Mouse (Mus musculus) heart, adult 2 months (tissue): ENCODE measurements around the gene Hspa1l. TPM values are rescaled to one million over a fixed set of nuclear protein-coding genes. Genes with fewer than 3 reads are reported as not detected.
A peak's percentile ranks its signal among the peaks of the same experiment; 100 is the strongest.

ENCODE experiments used
- DNase-seq, 2 experiments: peaks; one replicate each; pipeline ENCODE4 v3.0.0; 2021
- H3K27ac ChIP-seq: fragments of 200-600 bp; 2 replicates; pipeline ENCODE4 v1.8.1; 2022
- H3K27me3 ChIP-seq: fragments of 200-500 bp; 2 replicates; pipeline ENCODE4 v1.6.1; 2012; ENCODE audit warnings: mild to moderate bottlenecking, low read length, inconsistent platforms, mixed read lengths; ENCODE audit not compliant: control insufficient read depth, insufficient read depth
- H3K36me3 ChIP-seq: fragments of 200-500 bp; 2 replicates; pipeline ENCODE4 v1.6.1; 2012; ENCODE audit warnings: low read length, inconsistent platforms; ENCODE audit not compliant: control insufficient read depth, insufficient read depth
- H3K4me1 ChIP-seq: fragments of 200-500 bp; 2 replicates; pipeline ENCODE4 v1.6.1; 2011; ENCODE audit warnings: low read length; ENCODE audit not compliant: control insufficient read depth, insufficient read depth
- H3K4me3 ChIP-seq: fragments of 200-600 bp; 2 replicates; pipeline ENCODE4 v1.8.1; 2022
- H3K79me2 ChIP-seq: fragments of 200-500 bp; replicated peaks from 2 replicates; pipeline ENCODE4 v1.6.1; 2012; ENCODE audit warnings: mild to moderate bottlenecking, inconsistent platforms, low read length, moderate library complexity, mixed read lengths; ENCODE audit not compliant: control insufficient read depth, insufficient read depth
- H3K9ac ChIP-seq: fragments of 200-500 bp; 2 replicates; pipeline ENCODE4 v1.6.1; 2012; ENCODE audit warnings: low read depth, mild to moderate bottlenecking, control low read depth, inconsistent platforms, low read length, mixed read lengths
- CTCF ChIP-seq: fragments of 200-600 bp; IDR thresholded peaks from 2 replicates; pipeline ENCODE4 v1.8.1; 2022; ENCODE audit warnings: antibody characterized with exemption, mild to moderate bottlenecking, moderate library complexity
- EP300 ChIP-seq: fragments of 200-500 bp; IDR thresholded peaks from 2 replicates; pipeline ENCODE4 v1.6.1; 2011; ENCODE audit warnings: low read depth, low read length, control low read depth; ENCODE audit not compliant: insufficient read depth
- POLR2A ChIP-seq: fragments of 200-500 bp; IDR thresholded peaks from 2 replicates; pipeline ENCODE4 v1.6.1; 2011; ENCODE audit warnings: mild to moderate bottlenecking, low read depth, low read length, control low read depth; ENCODE audit not compliant: insufficient read depth
- WGBS: fragments of 180-500 bp; shearing (Covaris S2); methylation state at CpG from one replicate; pipeline ENCODE4 v1.1.7; 2018; 5-methylcytosine and 5-hydroxymethylcytosine counted together
- intact Hi-C: fragments of 180-260 bp; cut with DNase I; formaldehyde crosslinking; loops from one replicate; pipeline ENCODE4 v1.15.1; 2025
- polyA plus RNA-seq: library from polyadenylated mRNA; depleted of rRNA; stranded (reverse); fragments of >200 nt; gene quantifications from 2 replicates; pipeline ENCODE4 v1.2.3, GENCODE M21; 2012
- total RNA-seq, 2 experiments: library from RNA; stranded (reverse); gene quantifications; 2 replicates each; pipeline ENCODE4 v1.2.3; 2021

Hspa1l gene
- total and polyA plus RNA-seq, 3 experiments, result 3.6 to 10.9 (median 8.3) TPM

- intact Hi-C loops, result no loop called here
These were observed 22.9 kb upstream of the Hspa1l start for GRCm38 (mm10) chr17:34949553-34949969.

GRCm38 (mm10) chr17:34950514-34951455, 21.7 kb upstream of the Hspa1l start:
- WGBS, result 44% methylated on average over 10 of the region's 10 CpGs
- Histone ChIP-seq H3K4me1 (no peaks in the 10 kb centered on the region; the same call in 1 of the 2 replicates), H3K4me3 (no peak overlapping the region; the same call in 1 of the 2 replicates), H3K79me2 (no peaks in the 10 kb centered on the region), H3K27me3 (no peaks in the 10 kb centered on the region), H3K27ac (no peak overlapping the region), H3K9ac (no peak overlapping the region), H3K36me3 (no peaks in the 10 kb centered on the region)
- DNase-seq, result no peak
- TF ChIP-seq CTCF (peak; percentile 36), POLR2A (no peak)
- intact Hi-C loops, result no loop called here

More at GRCm38 (mm10) chr17:34949553-34949969, 22.9 kb upstream of the Hspa1l start:
- Histone ChIP-seq H3K27me3 (no peaks in the 10 kb centered on the region), H3K27ac (no peak overlapping the region), H3K4me3 (no peak overlapping the region), H3K79me2 (no peaks in the 10 kb centered on the region), H3K36me3 (no peaks in the 10 kb centered on the region), H3K9ac (no peak overlapping the region), H3K4me1 (no peaks in the 10 kb centered on the region; the same call in 1 of the 2 replicates)
- 55% methylated on average over 4 of the region's 4 CpGs for WGBS
- DNase-seq, result no peak
- TF ChIP-seq POLR2A (no peak), CTCF (no peak), EP300 (no peak)

GRCm38 (mm10) chr17:34951636-34952377, 20.7 kb upstream of the Hspa1l start:
- Histone ChIP-seq H3K9ac (peak overlapping the region; percentile 96), H3K79me2 (no peaks in the 10 kb centered on the region), H3K27me3 (no peaks in the 10 kb centered on the region), H3K36me3 (no peaks in the 10 kb centered on the region), H3K4me3 (peak overlapping the region; percentile 86), H3K4me1 (no peaks in the 10 kb centered on the region; the same call in 1 of the 2 replicates), H3K27ac (peak overlapping the region; percentile 95)
- no peak for DNase-seq
- under 1% methylated on average over 29 of the region's 29 CpGs for WGBS
- intact Hi-C loops, result loop anchor here (1.0 kb wide), 1 partner anchor 28 kb away; no protein-coding TSS in a partner anchor
- TF ChIP-seq POLR2A (no peak), CTCF (no peak), EP300 (no peak)

GRCm38 (mm10) chr17:34952378-34953040, 20.0 kb upstream of the Hspa1l start:
- no peaks in the 10 kb centered on the region for H3K27me3 ChIP-seq
- TF ChIP-seq EP300 (peak; percentile 64; the same call in 1 of the 2 replicates), CTCF (peak; percentile 94), POLR2A (peak; percentile 93)
- WGBS, result under 1% methylated on average over 23 of the region's 23 CpGs
- H3K79me2 ChIP-seq, result no peaks in the 10 kb centered on the region
- DNase-seq, result peak; percentile 83 to 88
- no peaks in the 10 kb centered on the region; the same call in 1 of the 2 replicates for H3K4me1 ChIP-seq
- peak overlapping the region; percentile 96 for H3K9ac ChIP-seq
- intact Hi-C loops, result loop anchor here (1.0 kb wide), 1 partner anchor 28 kb away; no protein-coding TSS in a partner anchor
- peak overlapping the region; percentile 86 for H3K4me3 ChIP-seq
- H3K36me3 ChIP-seq, result no peaks in the 10 kb centered on the region
- peak overlapping the region; percentile 95 for H3K27ac ChIP-seq

GRCm38 (mm10) chr17:34953258-34953657, 19.2 kb upstream of the Hspa1l start:
- no peak for TF ChIP-seq EP300
- no peak for TF ChIP-seq POLR2A
- no peak for TF ChIP-seq CTCF
- no peak overlapping the region for H3K9ac ChIP-seq
- H3K79me2 ChIP-seq, result no peaks in the 10 kb centered on the region
- H3K27ac ChIP-seq, result no peak overlapping the region
- WGBS, result 73% methylated on average over 3 of the region's 3 CpGs
- H3K4me3 ChIP-seq, result no peak overlapping the region
- no peak for DNase-seq
- no peaks in the 10 kb centered on the region; the same call in 1 of the 2 replicates for H3K4me1 ChIP-seq
- H3K27me3 ChIP-seq, result no peaks in the 10 kb centered on the region
- intact Hi-C loops, result no loop called here
- H3K36me3 ChIP-seq, result no peaks in the 10 kb centered on the region
